Mouse (Mus musculus) ES-Bruce4 (cell line): ENCODE data around the gene Zdhhc14. TPM values are rescaled to one million over a fixed set of nuclear protein-coding genes. Genes with fewer than 3 reads are reported as not detected.

ENCODE experiments used
- H3K27ac ChIP-seq: 2 replicates; pipeline ENCODE4 v1.5.1; 2012; ENCODE audit warnings: low read length, inconsistent platforms; ENCODE audit not compliant: insufficient read depth
- H3K27me3 ChIP-seq: 2 replicates; pipeline ENCODE4 v1.6.1; 2012; ENCODE audit warnings: mild to moderate bottlenecking, low read length, inconsistent platforms; ENCODE audit not compliant: control insufficient read depth, poor library complexity, insufficient read depth, severe bottlenecking
- H3K36me3 ChIP-seq: 2 replicates; pipeline ENCODE4 v1.6.1; 2012; ENCODE audit warnings: inconsistent platforms, mild to moderate bottlenecking, low read length, moderate library complexity; ENCODE audit not compliant: control insufficient read depth, poor library complexity, insufficient read depth, severe bottlenecking
- H3K4me1 ChIP-seq: one replicate; pipeline ENCODE4 v1.8.1; 2011; ENCODE audit warnings: low read length; ENCODE audit not compliant: control insufficient read depth, insufficient read depth
- H3K4me3 ChIP-seq: 2 replicates; pipeline ENCODE4 v1.5.1; 2011; ENCODE audit warnings: low read depth, mild to moderate bottlenecking, low read length
- H3K9ac ChIP-seq: 2 replicates; pipeline ENCODE4 v1.6.1; 2012; ENCODE audit warnings: low read depth, mild to moderate bottlenecking, inconsistent platforms; ENCODE audit not compliant: poor library complexity, severe bottlenecking
- H3K9me3 ChIP-seq: replicated peaks from 2 replicates; pipeline ENCODE4 v1.6.1; 2012; ENCODE audit warnings: mild to moderate bottlenecking, low read length, inconsistent platforms; ENCODE audit not compliant: control insufficient read depth, poor library complexity, insufficient read depth, severe bottlenecking
- CTCF ChIP-seq: IDR thresholded peaks from one replicate; pipeline ENCODE4 v1.8.1; 2011; ENCODE audit warnings: low read depth, low read length
- EP300 ChIP-seq: IDR thresholded peaks from 2 replicates; pipeline ENCODE4 v1.6.1; 2011; ENCODE audit warnings: low read depth, low read length; ENCODE audit not compliant: insufficient read depth
- POLR2A ChIP-seq: IDR thresholded peaks from one replicate; pipeline ENCODE4 v1.8.1; 2011; ENCODE audit warnings: low read length; ENCODE audit not compliant: insufficient read depth
- polyA plus RNA-seq: library from polyadenylated mRNA; stranded (reverse); fragments of >200 nt; gene quantifications from 2 replicates; pipeline ENCODE4 v1.2.4, GENCODE M21; 2011; ENCODE audit warnings: low read depth; ENCODE audit not compliant: missing spikeins, insufficient read depth, insufficient read length

Gene Zdhhc14
- polyA plus RNA-seq, 1 experiment: 1.0 TPM

DNA sequence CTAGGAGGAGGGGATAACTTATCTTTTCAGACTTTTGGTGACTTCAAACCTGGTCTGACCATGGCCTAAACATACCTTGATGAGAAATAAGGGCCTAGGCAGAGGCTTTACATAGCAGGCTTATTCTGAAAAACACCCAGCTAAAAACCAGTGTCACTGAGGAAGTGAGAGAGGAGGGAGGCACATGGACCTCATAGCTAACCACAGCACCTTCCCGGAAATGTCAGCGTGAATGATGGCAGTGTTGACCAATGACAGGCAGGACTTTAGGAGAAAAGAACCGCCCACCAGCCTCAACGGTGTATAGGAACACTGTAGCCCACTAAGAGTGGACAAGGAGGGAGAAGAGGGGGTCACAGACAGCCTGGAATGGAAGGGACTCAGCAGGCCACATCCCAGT, 224.6 kb downstream of the Zdhhc14 start:
- Histone ChIP-seq H3K9me3 (no peaks in the 10 kb centered on the region), H3K9ac (no peak overlapping the region), H3K4me3 (no peak overlapping the region), H3K27ac (no peak overlapping the region), H3K27me3 (no peaks in the 10 kb centered on the region), H3K4me1 (no peaks in the 10 kb centered on the region), H3K36me3 (no peaks in the 10 kb centered on the region)
- TF ChIP-seq POLR2A (no peak), EP300 (no peak), CTCF (no peak)

DNA sequence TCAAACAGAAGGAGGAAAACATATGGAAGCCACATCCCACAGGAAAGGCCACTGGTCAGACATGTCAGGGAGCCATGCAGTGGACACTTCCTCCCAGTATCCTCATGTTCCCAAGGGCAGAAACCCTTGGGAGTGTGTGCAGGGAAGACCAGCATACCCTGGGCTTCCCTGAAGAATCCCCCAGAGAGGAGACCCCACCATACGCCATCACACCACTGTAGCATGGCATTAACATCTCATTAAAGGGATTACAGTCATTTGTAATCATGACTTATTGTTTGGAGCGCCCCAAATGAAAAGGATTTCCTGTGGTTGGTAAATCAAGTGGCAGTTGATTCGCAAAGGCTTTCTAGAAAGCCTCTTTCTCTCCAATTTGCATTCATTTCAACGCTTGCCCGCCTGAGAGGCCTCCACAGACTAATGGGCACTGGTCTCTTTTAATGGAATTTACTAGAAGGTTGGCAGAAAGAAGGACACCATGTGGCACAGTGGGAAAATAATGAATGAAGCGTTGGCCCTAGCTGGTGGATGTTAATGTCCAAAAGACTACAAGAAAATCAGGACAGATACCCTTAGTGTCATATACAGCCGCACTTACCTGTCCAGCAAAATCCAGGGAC, 226.5 kb downstream of the Zdhhc14 start:
- Histone ChIP-seq H3K9ac (no peak overlapping the region), H3K36me3 (no peaks in the 10 kb centered on the region), H3K27me3 (no peaks in the 10 kb centered on the region), H3K27ac (no peak overlapping the region), H3K4me3 (no peak overlapping the region), H3K4me1 (no peaks in the 10 kb centered on the region), H3K9me3 (no peaks in the 10 kb centered on the region; the same call in 1 of the 2 replicates)
- TF ChIP-seq POLR2A (no peak), CTCF (no peak), EP300 (no peak)

DNA sequence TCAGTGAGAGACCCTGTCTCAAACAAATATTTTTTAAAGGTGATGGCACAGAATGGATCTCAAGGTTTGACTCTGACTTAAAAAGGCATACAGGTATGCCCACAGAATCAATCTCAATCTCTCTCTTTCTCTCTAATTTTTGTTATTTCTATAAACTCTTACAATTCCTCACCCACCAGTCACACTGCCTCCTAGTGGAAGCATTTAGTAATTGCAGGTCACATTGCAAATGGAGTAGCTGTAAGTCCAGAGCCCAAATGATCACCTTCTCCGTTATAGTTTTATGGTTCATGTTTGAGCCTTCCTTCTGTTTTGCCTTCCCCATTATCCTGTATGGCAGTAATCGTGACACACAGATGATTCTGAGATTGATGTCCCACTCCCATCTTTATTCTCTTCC, 230.4 kb downstream of the Zdhhc14 start:
- H3K4me1 ChIP-seq: no peaks in the 10 kb centered on the region
- H3K36me3 ChIP-seq: no peaks in the 10 kb centered on the region
- TF ChIP-seq EP300 (no peak), POLR2A (no peak), CTCF (no peak)
- no peak overlapping the region for H3K27ac ChIP-seq
- no peak overlapping the region for H3K4me3 ChIP-seq
- no peak overlapping the region for H3K9ac ChIP-seq
- no peaks in the 10 kb centered on the region for H3K27me3 ChIP-seq
- no peaks in the 10 kb centered on the region; the same call in 1 of the 2 replicates for H3K9me3 ChIP-seq

DNA sequence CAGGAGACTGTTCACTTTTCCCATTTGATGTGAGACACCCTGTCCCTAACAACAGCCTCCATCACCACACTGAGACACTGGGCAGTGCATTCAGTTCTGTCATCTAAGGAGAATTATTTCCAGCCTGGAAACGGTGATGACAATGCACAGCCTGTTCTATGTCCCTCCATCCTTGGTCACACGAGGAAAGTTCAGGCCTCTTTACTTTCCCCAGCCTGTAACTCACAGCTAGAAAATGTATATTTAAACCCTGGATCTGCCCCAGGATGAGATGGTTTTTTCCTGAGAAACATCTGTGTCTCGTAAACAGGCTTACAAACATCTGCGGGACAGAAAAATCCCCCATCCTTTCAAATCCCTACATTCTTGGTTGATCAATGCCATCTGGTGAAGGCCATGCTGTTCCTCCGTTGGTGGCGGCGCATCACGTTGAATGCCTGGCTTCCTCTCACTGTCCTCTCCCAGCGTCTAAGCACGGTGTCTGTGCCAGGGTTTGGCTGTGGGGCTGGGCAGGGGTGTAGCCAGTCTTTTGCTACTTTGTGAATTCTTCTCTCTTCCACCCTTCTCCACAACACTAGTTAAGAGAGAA, 231.3 kb downstream of the Zdhhc14 start:
- Histone ChIP-seq H3K27ac (no peak overlapping the region), H3K4me3 (no peak overlapping the region), H3K36me3 (no peaks in the 10 kb centered on the region), H3K9me3 (no peaks in the 10 kb centered on the region; the same call in 1 of the 2 replicates), H3K27me3 (no peaks in the 10 kb centered on the region), H3K4me1 (no peaks in the 10 kb centered on the region), H3K9ac (no peak overlapping the region)
- TF ChIP-seq POLR2A (no peak), CTCF (no peak), EP300 (no peak)

- H3K27me3 ChIP-seq: no peaks in the 10 kb centered on the region
- no peaks in the 10 kb centered on the region for H3K9me3 ChIP-seq
- H3K9ac ChIP-seq: no peak overlapping the region
- H3K4me1 ChIP-seq: no peaks in the 10 kb centered on the region
- no peak for TF ChIP-seq POLR2A
- no peak for TF ChIP-seq CTCF
- no peak for TF ChIP-seq EP300
- H3K27ac ChIP-seq: no peak overlapping the region
- H3K36me3 ChIP-seq: no peaks in the 10 kb centered on the region
- H3K4me3 ChIP-seq: no peak overlapping the region
Observed at GRCm38 (mm10) chr17:5729587-5730125, 237.3 kb downstream of the Zdhhc14 start.

- Histone ChIP-seq H3K9me3 (no peaks in the 10 kb centered on the region), H3K27me3 (no peaks in the 10 kb centered on the region), H3K4me1 (no peaks in the 10 kb centered on the region), H3K27ac (no peak overlapping the region), H3K36me3 (no peaks in the 10 kb centered on the region), H3K9ac (no peak overlapping the region), H3K4me3 (no peak overlapping the region)
- TF ChIP-seq CTCF (no peak), EP300 (no peak), POLR2A (no peak)
Observed at GRCm38 (mm10) chr17:5730538-5730937, 238.2 kb downstream of the Zdhhc14 start.
